Mouse (Mus musculus) G1E (cell line): ENCODE results near the gene Camta1.

Experiments
- CTCF ChIP-seq: IDR thresholded peaks from 2 replicates; pipeline ENCODE4 v1.5.1; 2012; ENCODE audit warnings: low read depth, low read length, inconsistent platforms, mixed read lengths
- TAL1 ChIP-seq: conservative IDR thresholded peaks from 2 replicates; pipeline ENCODE4 v1.6.1; 2012; ENCODE audit warnings: low read depth, low read length, inconsistent platforms, mixed read lengths

GRCm38 (mm10) chr4:150875393-150875792, 986.3 kb downstream of the Camta1 start:
- TF ChIP-seq CTCF = no peak
- no peak for TF ChIP-seq TAL1
